Mouse (Mus musculus) brain, adult 10 weeks (tissue): Measurements from ENCODE around the gene Osbp2. TPM values are rescaled to one million over a fixed set of nuclear protein-coding genes. Genes with fewer than 3 reads are reported as not detected.

ENCODE experiments used
- polyA plus RNA-seq: library from polyadenylated mRNA; stranded (reverse); fragments of 350-450 nt; fragmentation: Illumina TruSeq; extraction: RNeasy Lipid Tissue Mini Kit (QIAGEN cat#74804); gene quantifications from one replicate; pipeline ENCODE4 v1.2.3, GENCODE M21; 2015; ENCODE audit warnings: low read depth, low replicate concordance

Gene Osbp2
- polyA plus RNA-seq: 82.7 TPM

GRCm38 (mm10) chr11:3863454-3864112 is at the start of gene Osbp2:
Osbp2 (minus strand) TSS chr11:3863903.

GRCm38 (mm10) chr11:3894406-3895281 is 30.9 kb upstream of the Osbp2 start, which contains the start of the genes 4921536K21Rik and Dusp18:
4921536K21Rik (minus strand) TSS chr11:3895098.
Dusp18 (plus strand) TSS chr11:3895240.

Other genes starting within 250 kb of the Osbp2 start
- 25.8 TPM for gene Morc2a, start 214.7 kb downstream of the Osbp2 start, polyA plus RNA-seq
- gene 4921536K21Rik, start 31.2 kb upstream of the Osbp2 start, polyA plus RNA-seq: 0.61 TPM
- gene Dusp18, start 31.3 kb upstream of the Osbp2 start, polyA plus RNA-seq: 13.6 TPM
- gene Slc35e4, start 50.8 kb upstream of the Osbp2 start, polyA plus RNA-seq: 16.5 TPM
- gene Tcn2, start 68.3 kb upstream of the Osbp2 start, polyA plus RNA-seq: 23.1 TPM
- gene Pes1, start 100.1 kb upstream of the Osbp2 start, polyA plus RNA-seq: 37.4 TPM
- gene 4930556J24Rik, start 112.9 kb upstream of the Osbp2 start, polyA plus RNA-seq: not detected
- gene Gal3st1, start 119.7 kb upstream of the Osbp2 start, polyA plus RNA-seq: 15.2 TPM
- gene Sec14l4, start 167.6 kb upstream of the Osbp2 start, polyA plus RNA-seq: 1.8 TPM
- 0.80 TPM for gene Sec14l3, start 200.9 kb upstream of the Osbp2 start, polyA plus RNA-seq
- gene Mtfp1, start 231.5 kb upstream of the Osbp2 start, polyA plus RNA-seq: 122 TPM